ENCODE assay signal across 8 mouse cellular contexts in the genomic region with DNA sequence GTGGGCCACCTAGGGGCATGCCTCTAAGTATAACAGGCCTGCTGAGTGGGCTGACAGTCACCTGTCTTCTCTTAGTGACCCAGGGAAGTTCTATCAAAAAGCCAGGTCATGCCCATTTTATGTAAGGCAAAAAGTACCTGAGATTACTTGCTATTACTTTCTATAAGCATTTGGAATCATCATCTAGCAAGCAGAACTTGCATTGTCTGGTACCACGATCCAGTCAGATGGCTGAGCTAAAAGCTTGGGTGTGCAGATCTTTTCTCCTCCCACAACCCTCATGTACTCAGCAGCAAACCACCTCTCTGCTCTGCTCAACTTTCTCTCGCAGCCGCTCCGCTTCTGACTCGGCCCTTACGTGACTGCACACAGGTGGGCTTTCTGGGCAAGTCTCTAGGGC. TPM values are rescaled to one million over a fixed set of nuclear protein-coding genes. Genes with fewer than 3 reads are reported as not detected.
DNase-seq lines count a peak whose midpoint lies in the region; TF ChIP-seq lines count a peak whose summit lies in the region.
"Not testable (repeated sequence)": the region's sequence is repeated elsewhere in the genome, so short reads cannot be mapped to it uniquely, and the experiment has no call there.

No protein-coding gene starts in this region.

- not testable (repeated sequence) for TF ChIP-seq RAD21 in MEL (IDR thresholded peaks at IDR 0.05; ENCODE audit: low read depth, low read length)

- not testable (repeated sequence) for H3K79me2 ChIP-seq in MEL (ENCODE audit: control insufficient read depth, insufficient read depth, low read length, poor library complexity)

- not testable (repeated sequence) for TF ChIP-seq POLR2A in MEL (IDR thresholded peaks at IDR 0.05; ENCODE audit: control insufficient read depth in 1 of 2, insufficient read depth in 1 of 2, low read depth in 1 of 2, low read length in 2 of 2, poor library complexity in 1 of 2)

- not testable (repeated sequence) for H3K9me3 ChIP-seq in MEL (replicated peaks; ENCODE audit: insufficient read depth, low read length)
- H3K9me3 ChIP-seq in heart, embryonic 10.5 days: peaks cover 18% of the 10 kb centered on the region

- H3K4me1 ChIP-seq in MEL (ENCODE audit: control insufficient read depth in 1 of 2, insufficient read depth in 2 of 2, low read length in 2 of 2); heart, embryonic 10.5 days: not testable (repeated sequence)

- 96% methylated on average over 6 of the region's 6 CpGs for WGBS in heart, embryonic 10.5 days

- TF ChIP-seq EP300 in MEL (IDR thresholded peaks at IDR 0.05; ENCODE audit: low read depth in 1 of 2, low read length in 2 of 2): not testable (repeated sequence)

- H3K4me3 ChIP-seq in MEL (ENCODE audit: control insufficient read depth in 1 of 2, insufficient read depth in 1 of 2, low read depth in 2 of 2, low read length in 2 of 2); heart, embryonic 10.5 days: not testable (repeated sequence)

- H3K9ac ChIP-seq in MEL (ENCODE audit: control insufficient read depth, low read depth, low read length, poor library complexity, severe bottlenecking): not testable (repeated sequence)

- TF ChIP-seq CTCF in MEL (IDR thresholded peaks at IDR 0.05 in 2 of 3, conservative IDR thresholded peaks at IDR 0.05 in 1 of 3; ENCODE audit: control insufficient read depth in 1 of 3, insufficient read depth in 1 of 3, low read depth in 2 of 3, low read length in 3 of 3, poor library complexity in 1 of 3, severe bottlenecking in 1 of 3): not testable (repeated sequence)

- not testable (repeated sequence) for H3K27ac ChIP-seq in MEL (ENCODE audit: control insufficient read depth, low read depth, low read length); heart, embryonic 10.5 days

- H3K27me3 ChIP-seq in MEL (ENCODE audit: control insufficient read depth in 1 of 2, insufficient read depth in 2 of 2, low read length in 2 of 2); heart, embryonic 10.5 days (ENCODE audit: insufficient read depth, poor library complexity, severe bottlenecking): not testable (repeated sequence)

- H3K36me3 ChIP-seq in MEL (ENCODE audit: control insufficient read depth in 1 of 2, insufficient read depth in 2 of 2, low read length in 2 of 2); heart, embryonic 10.5 days: not testable (repeated sequence)

- DNase-seq in 416B (ENCODE audit: low read depth): peak; percentile 34
- peak; percentile 41 for DNase-seq in MEL (ENCODE audit: low read depth, low spot score)
- peak; percentile 10 for DNase-seq in embryo, embryonic 10 days (ENCODE audit: low spot score)
- peak; percentile 65 for DNase-seq in heart, embryonic 10.5 days (ENCODE audit: low spot score)
- DNase-seq in layer of hippocampus, adult 9-11 months: peak; percentile 61
- peak; percentile 40 for DNase-seq in naive thymus-derived CD4-positive, alpha-beta T cell, adult 2 months (ENCODE audit: low read depth)
- peak; percentile 35 to 45 for DNase-seq in thymus, postnatal 10 days (ENCODE audit: low spot score in 2 of 2)
- peak; percentile 31 to 80 for DNase-seq in urinary bladder, postnatal 4 days (ENCODE audit: low spot score in 2 of 2)

RNA-seq across cellular contexts. Expression of gene Sfi1, which starts 35.3 kb away (rescaled TPM):
- total RNA-seq in MEL (2012; rRNA removed): 49.8 and 50.8 TPM in 2 replicates
- polyA plus RNA-seq in MEL (2012; ENCODE audit: insufficient read depth in 1 of 2, insufficient read length in 2 of 2, low read depth in 1 of 2, low replicate concordance in 2 of 2, missing spikeins in 1 of 2): 100 to 1,000 TPM in 1 of 2 experiments, 10 to 100 TPM in 1; 83.6 to 180 TPM
- 10.3 and 11.7 TPM in 2 replicates for polyA plus RNA-seq in heart, embryonic 10.5 days (2016; fragmentation: Nextera tagmentation; extraction: Ambion mirVana)

RNA-seq across cellular contexts. Expression of gene Eif4enif1, which starts 44.2 kb away (rescaled TPM):
- 42.8 and 59.6 TPM in 2 replicates for total RNA-seq in MEL (2012; rRNA removed)
- polyA plus RNA-seq in MEL (2012; ENCODE audit: insufficient read depth in 1 of 2, insufficient read length in 2 of 2, low read depth in 1 of 2, low replicate concordance in 2 of 2, missing spikeins in 1 of 2): 100 to 1,000 TPM; 103 to 235 TPM
- 42.4 and 51.0 TPM in 2 replicates for polyA plus RNA-seq in heart, embryonic 10.5 days (2016; fragmentation: Nextera tagmentation; extraction: Ambion mirVana)

Comparison
In these comparisons a context has a peak if more than half of its experiments do, and no peak if none do; other contexts are left out.
1. DNase-seq: peak in every context shown above with its lines; median percentile 65 in heart, embryonic 10.5 days; 61 in layer of hippocampus, adult 9-11 months; 56 in urinary bladder, postnatal 4 days; 41 in MEL; 40 in naive thymus-derived CD4-positive, alpha-beta T cell, adult 2 months; 40 in thymus, postnatal 10 days; 34 in 416B; 10 in embryo, embryonic 10 days.